Mouse (Mus musculus): ENCODE measurements around the gene Gm36028. TPM values are rescaled to one million over a fixed set of nuclear protein-coding genes. Genes with fewer than 3 reads are reported as not detected.
A peak's percentile ranks its signal among the peaks of the same experiment; 100 is the strongest.

The Gm36028 gene
- polyA plus RNA-seq, 1 experiment, result not detected

- Histone ChIP-seq H3K4me1 (ENCODE audit: control insufficient read depth, insufficient read depth, low read length) (peaks cover 29% of the 10 kb centered on the region), H3K27ac (ENCODE audit: insufficient read depth, low read depth, low read length) (no peak overlapping the region), H3K4me3 (ENCODE audit: insufficient read depth, low read length) (no peak overlapping the region)
- TF ChIP-seq CTCF (IDR thresholded peaks at IDR 0.05; ENCODE audit: low read depth, low read length) (no peak), POLR2A (IDR thresholded peaks at IDR 0.05; ENCODE audit: borderline replicate concordance, low read depth, low read length) (no peak)
Observed at GRCm38 (mm10) chr16:37879750-37880419, 18.9 kb upstream of the Gm36028 start.

- Histone ChIP-seq H3K4me1 (ENCODE audit: control insufficient read depth, insufficient read depth, low read length) (peaks cover 33% of the 10 kb centered on the region), H3K27ac (ENCODE audit: insufficient read depth, low read depth, low read length) (no peak overlapping the region), H3K4me3 (ENCODE audit: insufficient read depth, low read length) (no peak overlapping the region)
- TF ChIP-seq CTCF (IDR thresholded peaks at IDR 0.05; ENCODE audit: low read depth, low read length), result no peak
- no peak for TF ChIP-seq POLR2A (IDR thresholded peaks at IDR 0.05; ENCODE audit: borderline replicate concordance, low read depth, low read length)
Observed at GRCm38 (mm10) chr16:37878951-37879505, 18.1 kb upstream of the Gm36028 start.

GRCm38 (mm10) chr16:37877406-37877805, 16.5 kb upstream of the Gm36028 start:
- no peak overlapping the region for H3K27ac ChIP-seq (ENCODE audit: insufficient read depth, low read depth, low read length)
- no peak for TF ChIP-seq POLR2A (IDR thresholded peaks at IDR 0.05; ENCODE audit: borderline replicate concordance, low read depth, low read length)
- no peak for TF ChIP-seq CTCF (IDR thresholded peaks at IDR 0.05; ENCODE audit: low read depth, low read length)
- no peak overlapping the region for H3K4me3 ChIP-seq (ENCODE audit: insufficient read depth, low read length)
- peaks cover 33% of the 10 kb centered on the region for H3K4me1 ChIP-seq (ENCODE audit: control insufficient read depth, insufficient read depth, low read length)

- H3K4me3 ChIP-seq (ENCODE audit: insufficient read depth, low read length), result no peak overlapping the region
- H3K4me1 ChIP-seq (ENCODE audit: control insufficient read depth, insufficient read depth, low read length), result peaks cover 40% of the 10 kb centered on the region
- no peak overlapping the region for H3K27ac ChIP-seq (ENCODE audit: insufficient read depth, low read depth, low read length)
- TF ChIP-seq CTCF (IDR thresholded peaks at IDR 0.05; ENCODE audit: low read depth, low read length), result no peak
- no peak for TF ChIP-seq POLR2A (IDR thresholded peaks at IDR 0.05; ENCODE audit: borderline replicate concordance, low read depth, low read length)
Observed at GRCm38 (mm10) chr16:37874501-37875235, 13.7 kb upstream of the Gm36028 start.

GRCm38 (mm10) chr16:37871112-37871715, 10.3 kb upstream of the Gm36028 start:
- Histone ChIP-seq H3K27ac (ENCODE audit: insufficient read depth, low read depth, low read length) (no peak overlapping the region), H3K4me3 (ENCODE audit: insufficient read depth, low read length) (no peak overlapping the region), H3K4me1 (ENCODE audit: control insufficient read depth, insufficient read depth, low read length) (peaks cover 26% of the 10 kb centered on the region)
- TF ChIP-seq CTCF (IDR thresholded peaks at IDR 0.05; ENCODE audit: low read depth, low read length), result no peak
- TF ChIP-seq POLR2A (IDR thresholded peaks at IDR 0.05; ENCODE audit: borderline replicate concordance, low read depth, low read length), result no peak

- H3K4me3 ChIP-seq (ENCODE audit: insufficient read depth, low read length), result peak overlapping the region; percentile 99
- H3K27ac ChIP-seq (ENCODE audit: insufficient read depth, low read depth, low read length), result peak overlapping the region; percentile 78
- TF ChIP-seq CTCF (IDR thresholded peaks at IDR 0.05; ENCODE audit: low read depth, low read length) (no peak), POLR2A (IDR thresholded peaks at IDR 0.05; ENCODE audit: borderline replicate concordance, low read depth, low read length) (no peak)
Observed at GRCm38 (mm10) chr16:37869470-37870231, 8.7 kb upstream of the Gm36028 start.

GRCm38 (mm10) chr16:37868506-37869469, 7.8 kb upstream of the Gm36028 start:
- no peak for TF ChIP-seq CTCF (IDR thresholded peaks at IDR 0.05; ENCODE audit: low read depth, low read length)
- no peak for TF ChIP-seq POLR2A (IDR thresholded peaks at IDR 0.05; ENCODE audit: borderline replicate concordance, low read depth, low read length)
- H3K4me3 ChIP-seq (ENCODE audit: insufficient read depth, low read length), result peak overlapping the region; percentile 99
- H3K27ac ChIP-seq (ENCODE audit: insufficient read depth, low read depth, low read length), result peak overlapping the region; percentile 91
- peaks cover 21% of the 10 kb centered on the region for H3K4me1 ChIP-seq (ENCODE audit: control insufficient read depth, insufficient read depth, low read length)

More at GRCm38 (mm10) chr16:37869470-37870231, 8.7 kb upstream of the Gm36028 start:
- H3K4me1 ChIP-seq (ENCODE audit: control insufficient read depth, insufficient read depth, low read length), result peaks cover 22% of the 10 kb centered on the region

- Histone ChIP-seq H3K27ac (ENCODE audit: insufficient read depth, low read depth, low read length) (peak within 1 kb of the TSS; percentile 91), H3K4me1 (ENCODE audit: control insufficient read depth, insufficient read depth, low read length) (peaks cover 21% of the 10 kb centered on the region), H3K4me3 (ENCODE audit: insufficient read depth, low read length) (peak within 1 kb of the TSS; percentile 99)
- TF ChIP-seq CTCF (IDR thresholded peaks at IDR 0.05; ENCODE audit: low read depth, low read length) (no peak), POLR2A (IDR thresholded peaks at IDR 0.05; ENCODE audit: borderline replicate concordance, low read depth, low read length) (no peak)
Observed at GRCm38 (mm10) chr16:37867791-37868505, 7.0 kb upstream of the Gm36028 start, which contains the start of gene Lrrc58. TSS of gene Lrrc58 (plus strand) at chr16:37868389.
